Mouse (Mus musculus) induced T-regulatory cell, adult 2 months (primary cell): ENCODE measurements around the gene 1110051M20Rik.
"Not testable (repeated sequence)": the region's sequence is repeated elsewhere in the genome, so short reads cannot be mapped to it uniquely, and the experiment has no call there.

Experiments used
- DNase-seq: peaks from one replicate; pipeline ENCODE4 v3.0.0-alpha.2; 2012; ENCODE audit warnings: low read depth

The 1110051M20Rik gene

DNA sequence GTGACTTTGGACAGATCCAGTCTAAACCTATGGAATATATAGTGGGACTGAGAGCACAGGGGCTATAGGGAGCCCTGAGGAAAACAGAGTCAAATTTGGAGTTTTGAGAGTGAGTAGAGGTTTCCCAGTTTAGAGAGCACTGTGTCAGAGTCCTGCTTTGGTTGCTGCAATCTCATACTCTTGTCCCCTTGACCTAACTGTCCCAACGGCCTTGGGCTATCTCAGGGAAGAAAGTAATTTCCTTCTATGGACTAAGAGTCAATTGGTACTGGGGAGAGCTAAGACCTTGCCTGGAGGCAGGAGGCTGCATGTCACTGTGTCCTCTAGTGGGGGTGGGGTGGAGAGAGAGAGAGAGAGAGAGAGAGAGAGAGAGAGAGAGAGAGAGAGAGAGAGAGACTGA, 185.7 kb downstream of the 1110051M20Rik start:
- no peak for DNase-seq

DNA sequence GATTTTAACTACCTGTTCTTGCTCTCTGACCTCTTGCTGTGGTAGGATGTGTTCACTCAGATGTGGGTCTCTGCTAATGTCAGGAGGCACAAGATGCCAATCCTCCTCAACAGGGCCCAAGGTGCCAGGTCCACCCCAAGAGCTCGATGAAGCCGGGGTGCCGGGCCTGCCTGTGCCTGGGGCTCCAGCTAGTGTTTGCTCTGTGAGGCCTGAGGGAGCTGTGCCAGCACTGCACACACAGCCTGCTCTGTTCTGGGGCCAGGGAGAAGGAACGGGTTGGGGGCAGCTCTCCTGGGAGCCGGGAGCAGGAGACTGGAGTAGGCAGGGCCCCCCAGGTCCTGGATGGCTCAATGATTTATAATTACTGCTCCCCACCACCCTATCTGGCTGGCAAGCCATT, 186.4 kb downstream of the 1110051M20Rik start:
- DNase-seq: no peak

- DNase-seq: peak; percentile 54
Observed at GRCm38 (mm10) chr2:91257126-91257980, 187.2 kb downstream of the 1110051M20Rik start.

DNA sequence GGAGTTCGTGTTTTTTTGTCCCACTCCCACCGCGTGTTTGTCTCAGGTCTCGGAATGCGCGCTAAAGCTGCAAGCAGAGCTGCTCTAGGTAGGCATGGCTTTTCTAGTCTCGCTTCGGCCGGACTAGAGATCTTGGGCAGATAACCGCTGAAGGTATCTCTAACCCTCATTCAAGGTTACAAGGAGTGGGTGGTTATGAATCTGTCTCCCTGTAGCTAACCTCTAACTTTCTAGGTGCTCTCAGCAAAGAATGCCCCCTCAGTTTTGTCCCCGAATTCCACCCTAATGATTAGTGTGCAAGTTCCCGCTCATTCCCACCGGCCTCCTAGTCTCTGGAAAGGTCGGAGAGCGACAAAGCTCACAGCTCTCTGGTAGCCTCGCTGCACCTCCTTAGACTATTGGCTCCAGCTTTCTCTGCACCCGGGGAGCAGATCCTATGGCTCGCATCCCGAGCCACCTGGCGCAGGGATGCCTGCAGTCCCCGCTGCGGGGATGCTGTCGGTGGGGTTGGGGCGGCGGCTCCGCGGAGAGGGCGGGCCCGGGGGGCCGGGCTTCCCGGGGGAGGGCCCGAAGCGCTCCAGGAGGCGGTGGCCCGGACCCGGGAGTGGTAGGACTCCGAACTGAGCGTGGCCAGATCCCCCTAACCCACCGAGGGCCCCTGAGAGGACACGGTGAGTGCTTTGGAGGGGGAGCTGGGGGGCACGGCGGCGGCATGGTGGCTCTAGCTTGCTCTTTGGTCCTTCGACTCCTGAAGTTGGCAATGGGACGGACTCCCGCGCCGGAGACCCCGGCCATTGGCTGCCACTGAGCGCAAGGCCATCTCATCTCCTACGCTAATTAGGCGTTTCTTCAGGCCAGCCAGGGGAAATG, 188.0 kb downstream of the 1110051M20Rik start:
- peak; percentile 67 for DNase-seq

- DNase-seq: peak; percentile 48
Observed at GRCm38 (mm10) chr2:91255661-91256150, 188.8 kb downstream of the 1110051M20Rik start, which contains the start of gene Pacsin3. Gene Pacsin3, plus strand, starts transcription at chr2:91255954.

- DNase-seq: no peak
Observed at GRCm38 (mm10) chr2:91254725-91255380, 189.7 kb downstream of the 1110051M20Rik start.

DNA sequence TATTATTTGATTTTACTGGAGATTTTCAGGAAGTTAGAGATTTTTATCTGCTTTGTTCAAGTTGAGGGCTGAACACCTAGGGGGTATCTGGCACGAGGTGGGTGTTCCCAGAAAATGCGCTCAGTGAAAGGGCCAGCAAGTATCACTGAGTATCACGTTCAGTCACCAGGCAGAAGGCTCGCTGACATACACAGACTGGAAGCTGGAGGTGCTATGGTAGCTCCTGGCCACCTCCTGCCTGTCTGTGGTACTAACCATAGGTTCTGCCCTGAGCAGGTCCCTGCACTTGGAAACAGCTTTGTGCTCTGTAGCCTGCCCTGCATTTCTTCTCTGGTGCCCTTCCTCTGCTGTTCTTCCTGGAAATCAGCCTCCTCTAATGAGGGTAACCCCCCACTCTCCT, 192.0 kb downstream of the 1110051M20Rik start:
- DNase-seq: no peak

DNA sequence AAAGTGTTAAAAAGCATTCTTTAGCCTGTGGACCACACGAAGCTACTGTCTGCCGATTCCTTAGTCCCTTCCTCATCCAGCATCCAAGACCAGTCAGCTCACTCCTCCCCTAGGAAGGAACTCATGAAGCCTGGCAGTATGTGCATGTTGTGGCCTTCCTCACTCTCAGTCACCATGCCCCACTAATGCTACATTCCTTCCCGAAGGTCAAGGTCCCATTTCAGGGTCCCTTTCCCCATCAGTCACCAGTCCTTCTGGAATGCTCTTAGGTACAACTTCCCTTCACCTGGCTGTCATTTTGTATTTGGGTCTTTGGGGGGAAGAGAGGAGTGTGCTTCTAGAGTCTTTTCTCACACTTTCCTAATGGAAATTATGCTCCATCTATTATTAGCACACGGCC, 192.5 kb downstream of the 1110051M20Rik start:
- DNase-seq: no peak

DNA sequence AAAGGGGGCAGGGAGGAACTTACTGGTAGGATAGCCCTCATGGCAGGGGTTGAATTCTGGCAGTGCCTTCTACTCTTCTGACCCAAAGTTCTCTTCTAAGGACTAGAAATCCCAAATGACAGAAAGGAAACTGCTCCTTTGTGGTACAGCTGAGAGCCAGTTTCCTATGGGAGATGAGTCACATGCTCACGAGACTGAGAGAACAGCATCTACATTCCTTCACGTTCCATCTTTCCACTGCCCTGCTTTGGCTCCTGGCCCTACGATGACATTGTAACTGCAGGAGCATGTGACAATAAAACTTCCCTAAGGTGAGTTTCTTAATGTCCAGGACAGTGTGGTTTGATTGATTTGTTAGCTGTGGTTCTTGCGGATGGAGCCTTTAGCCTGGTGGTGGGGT, 196.1 kb downstream of the 1110051M20Rik start:
- DNase-seq: no peak

GRCm38 (mm10) chr2:91244557-91245228, 199.8 kb downstream of the 1110051M20Rik start:
- no peak for DNase-seq

GRCm38 (mm10) chr2:91243416-91243815, 201.1 kb downstream of the 1110051M20Rik start:
- no peak for DNase-seq

DNA sequence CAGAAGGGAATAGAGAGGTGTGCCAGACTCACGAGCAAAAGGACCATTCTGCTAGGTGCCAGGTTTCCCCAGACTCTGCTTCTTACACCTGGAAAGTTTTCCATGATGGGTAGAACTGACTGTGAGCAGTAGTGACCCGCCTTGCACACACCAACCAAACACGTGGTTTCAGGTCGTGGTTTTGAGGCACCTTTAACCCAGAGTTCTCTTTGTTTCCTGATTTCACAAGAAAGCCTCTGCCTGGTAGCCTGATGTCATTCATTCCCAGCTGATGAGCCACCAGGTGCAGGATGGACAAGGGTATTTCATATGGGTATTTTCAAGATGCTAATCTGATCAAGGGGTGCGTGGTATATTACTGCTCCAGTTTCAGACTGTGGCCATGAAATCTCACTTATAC, 202.0 kb downstream of the 1110051M20Rik start:
- DNase-seq: peak; percentile 66

DNA sequence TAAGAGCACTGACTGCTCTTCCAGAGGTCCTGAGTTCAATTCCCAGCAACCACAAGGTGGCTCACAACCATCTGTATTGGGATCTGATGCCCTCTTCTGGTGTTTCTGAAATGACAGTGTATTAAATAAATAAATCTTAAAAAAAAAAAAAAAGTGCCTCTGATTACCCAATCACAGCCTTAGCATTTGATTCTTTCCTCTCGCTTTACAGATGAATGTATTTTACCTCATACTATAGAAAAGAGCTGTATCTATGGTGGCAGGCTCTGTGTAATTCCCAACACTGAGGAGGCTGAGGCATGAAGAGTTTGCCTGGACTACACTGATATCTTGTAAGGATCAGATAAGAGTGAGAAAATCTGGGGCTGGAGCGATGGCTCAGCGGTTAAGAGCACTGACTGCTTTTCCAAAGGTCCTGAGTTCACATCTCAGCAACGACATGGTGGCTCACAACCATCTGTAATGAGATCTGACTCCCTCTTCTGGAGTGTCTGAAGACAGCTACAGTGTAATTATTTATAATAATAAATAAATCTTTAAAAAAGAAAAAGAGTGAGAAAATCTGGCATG, 206.9 kb downstream of the 1110051M20Rik start:
- not testable (repeated sequence) for DNase-seq

DNA sequence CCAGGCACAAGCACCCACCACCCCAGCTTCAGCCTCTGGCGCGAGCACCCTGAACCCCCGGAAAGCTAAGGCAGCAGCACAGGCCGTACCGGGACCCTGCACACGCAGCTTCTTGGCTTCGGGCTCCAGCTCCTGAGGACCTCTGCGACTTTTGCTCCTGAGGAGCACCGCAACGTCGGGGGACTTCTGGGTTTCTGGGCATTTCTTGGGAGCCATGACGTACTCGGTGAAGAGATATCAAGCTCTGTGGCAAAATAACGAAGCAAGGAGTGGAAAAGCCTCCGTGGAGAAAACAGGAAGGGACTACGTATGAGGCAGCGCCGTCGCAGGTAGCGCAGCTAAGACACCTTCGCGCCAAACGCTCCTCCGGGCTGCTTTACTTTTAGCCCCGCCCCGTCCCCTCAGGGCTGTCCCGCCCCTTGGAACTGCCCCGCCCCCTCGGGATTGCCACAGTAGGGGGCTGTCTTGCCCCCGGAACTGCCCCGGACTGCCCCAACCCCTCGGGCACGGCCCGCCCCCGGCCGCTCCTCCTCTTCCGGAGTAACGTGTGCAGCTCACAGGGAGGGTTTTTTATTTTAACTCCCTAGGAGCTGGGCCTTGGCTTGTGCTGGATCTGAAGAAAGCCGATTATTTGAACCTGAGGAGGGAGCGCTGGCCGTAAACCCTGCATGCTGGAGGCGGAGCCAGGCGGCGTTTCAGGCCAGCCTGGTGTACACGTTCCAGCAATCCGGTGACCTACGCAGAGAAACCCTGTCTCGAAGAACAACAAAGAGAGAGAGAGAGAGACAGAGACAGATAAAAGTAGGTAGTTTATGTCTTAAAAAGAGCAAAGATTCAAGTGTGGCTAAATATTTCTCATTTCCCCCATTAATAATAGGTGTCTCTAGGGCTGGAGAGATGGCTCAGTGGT, 207.6 kb downstream of the 1110051M20Rik start, which contains the start of gene Ddb2:
Ddb2 (minus strand) TSS at position 382 of the 910 bp plus-strand sequence.
- DNase-seq: peak; percentile 99

DNA sequence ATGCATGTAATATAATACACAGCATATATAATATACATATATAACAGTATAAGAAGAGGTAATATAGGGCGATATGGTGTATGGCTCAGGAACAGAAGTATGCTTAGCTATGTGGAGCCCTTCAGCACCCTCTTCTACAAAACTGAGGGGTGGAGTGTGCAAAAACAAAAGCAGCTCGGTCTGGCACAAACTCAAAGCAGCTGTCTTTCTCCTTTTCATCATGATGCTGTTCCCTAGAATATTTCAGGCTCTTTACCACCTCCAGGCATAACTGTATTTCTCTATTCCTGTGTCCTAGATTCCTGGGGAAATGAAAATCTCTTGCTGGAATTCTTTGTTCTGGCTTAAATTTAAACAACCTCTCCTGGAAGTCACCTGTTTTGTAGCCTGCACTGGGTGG, 214.8 kb downstream of the 1110051M20Rik start:
- DNase-seq: no peak
